Mouse (Mus musculus) forebrain, embryonic 10.5 days (tissue): Measurements from ENCODE around the gene Dnah6. TPM values are rescaled to one million over a fixed set of nuclear protein-coding genes. Genes with fewer than 3 reads are reported as not detected.

Source experiments
- DNase-seq: peaks from one replicate; pipeline ENCODE4 v3.0.0-alpha.2; 2017; ENCODE audit warnings: low spot score; ENCODE audit errors: extremely low spot score
- H3K27ac ChIP-seq: fragments of 300-500 bp; sonication (generic); 2 replicates; pipeline ENCODE4 v1.5.1; 2016; ENCODE audit warnings: mild to moderate bottlenecking
- H3K27me3 ChIP-seq: fragments of 300-500 bp; sonication (generic); 2 replicates; pipeline ENCODE4 v1.6.1; 2016; ENCODE audit warnings: mild to moderate bottlenecking; ENCODE audit not compliant: poor library complexity, severe bottlenecking
- H3K36me3 ChIP-seq: fragments of 300-500 bp; sonication (generic); replicated peaks from 2 replicates; pipeline ENCODE4 v1.6.1; 2016; ENCODE audit warnings: mild to moderate bottlenecking, moderate library complexity
- H3K4me1 ChIP-seq: fragments of 300-500 bp; sonication (generic); 2 replicates; pipeline ENCODE4 v1.6.1; 2016
- H3K4me3 ChIP-seq: fragments of 300-500 bp; sonication (generic); 2 replicates; pipeline ENCODE4 v1.5.1; 2016; ENCODE audit warnings: mild to moderate bottlenecking, moderate library complexity
- H3K9me3 ChIP-seq: fragments of 300-500 bp; sonication (generic); 2 replicates; pipeline ENCODE4 v1.6.1; 2016; ENCODE audit warnings: mild to moderate bottlenecking, moderate library complexity
- WGBS: fragments of 180-500 bp; shearing (Covaris S2); methylation state at CpG from one replicate; pipeline ENCODE4 v1.1.7; 2016; 5-methylcytosine and 5-hydroxymethylcytosine counted together
- polyA plus RNA-seq: library from polyadenylated mRNA; unstranded; fragments of >200 nt; fragmentation: Nextera tagmentation; extraction: Ambion mirVana; gene quantifications from 2 replicates; pipeline ENCODE4 v1.2.1, GENCODE M21; 2016

Gene Dnah6
- polyA plus RNA-seq, 1 experiment from 2014 or later: 0.05 TPM

- no peaks in the 10 kb centered on the region for H3K4me1 ChIP-seq
- no peak overlapping the region for H3K27ac ChIP-seq
- H3K27me3 ChIP-seq: no peaks in the 10 kb centered on the region
- no peaks in the 10 kb centered on the region for H3K9me3 ChIP-seq
- H3K4me3 ChIP-seq: no peak overlapping the region
- 86% methylated on average over 3 of the region's 3 CpGs for WGBS
- no peak for DNase-seq
- no peaks in the 10 kb centered on the region for H3K36me3 ChIP-seq
Measured at GRCm38 (mm10) chr6:73175156-73175555, 46.3 kb downstream of the Dnah6 start.

DNA sequence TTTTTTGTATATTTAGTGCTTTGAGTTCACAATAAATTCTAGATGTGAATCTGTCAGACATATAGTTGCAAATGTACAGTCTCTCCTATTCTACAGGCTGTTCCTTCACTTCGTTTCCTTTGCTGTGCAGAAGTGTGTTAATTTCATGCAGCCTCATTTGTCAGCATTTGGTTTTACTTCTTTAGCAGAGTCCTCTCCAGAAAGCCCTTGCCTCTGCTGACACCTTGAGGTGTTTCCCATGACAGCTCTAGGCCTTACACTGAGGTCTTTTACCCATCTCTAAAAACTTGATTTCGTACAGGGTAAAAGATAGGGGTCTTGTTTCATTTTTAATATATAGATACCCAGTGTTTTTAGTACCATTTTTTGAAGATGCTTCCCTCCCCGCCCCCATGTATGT, 54.2 kb downstream of the Dnah6 start:
- Histone ChIP-seq H3K36me3 (no peaks in the 10 kb centered on the region), H3K4me1 (no peaks in the 10 kb centered on the region), H3K4me3 (no peak overlapping the region), H3K27ac (no peak overlapping the region), H3K27me3 (no peaks in the 10 kb centered on the region), H3K9me3 (no peaks in the 10 kb centered on the region)
- DNase-seq: no peak
- 90% methylated on average over 3 of the region's 3 CpGs for WGBS

DNA sequence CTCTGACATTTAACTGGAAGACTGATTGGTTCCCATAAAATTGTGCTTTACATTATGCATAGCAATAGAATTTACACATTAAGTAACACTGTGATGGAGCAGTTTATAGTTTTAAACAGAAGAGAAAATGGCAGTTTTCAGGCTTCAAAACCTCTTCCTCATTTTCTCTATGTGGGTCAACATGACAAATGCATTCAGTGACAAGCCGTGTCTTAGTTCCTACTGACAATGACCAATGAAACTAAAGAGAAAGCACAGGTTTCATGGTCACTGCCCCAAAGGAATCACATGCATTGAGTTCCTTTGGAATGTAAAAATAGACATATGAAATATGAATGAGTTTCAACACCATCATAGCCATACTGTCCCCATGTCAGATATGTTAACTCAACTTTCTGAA, 58.5 kb downstream of the Dnah6 start:
- Histone ChIP-seq H3K27me3 (no peaks in the 10 kb centered on the region), H3K9me3 (no peaks in the 10 kb centered on the region), H3K36me3 (no peaks in the 10 kb centered on the region), H3K27ac (no peak overlapping the region), H3K4me1 (peaks cover 6% of the 10 kb centered on the region), H3K4me3 (no peak overlapping the region)
- DNase-seq: no peak
- WGBS: 94% methylated on average over 1 of the region's 1 CpGs

GRCm38 (mm10) chr6:73161338-73161737, 60.1 kb downstream of the Dnah6 start:
- Histone ChIP-seq H3K27ac (no peak overlapping the region), H3K4me1 (peaks cover 6% of the 10 kb centered on the region), H3K9me3 (no peaks in the 10 kb centered on the region), H3K36me3 (no peaks in the 10 kb centered on the region), H3K27me3 (no peaks in the 10 kb centered on the region), H3K4me3 (no peak overlapping the region)
- DNase-seq: no peak
- 75% methylated on average over 4 of the region's 4 CpGs for WGBS

DNA sequence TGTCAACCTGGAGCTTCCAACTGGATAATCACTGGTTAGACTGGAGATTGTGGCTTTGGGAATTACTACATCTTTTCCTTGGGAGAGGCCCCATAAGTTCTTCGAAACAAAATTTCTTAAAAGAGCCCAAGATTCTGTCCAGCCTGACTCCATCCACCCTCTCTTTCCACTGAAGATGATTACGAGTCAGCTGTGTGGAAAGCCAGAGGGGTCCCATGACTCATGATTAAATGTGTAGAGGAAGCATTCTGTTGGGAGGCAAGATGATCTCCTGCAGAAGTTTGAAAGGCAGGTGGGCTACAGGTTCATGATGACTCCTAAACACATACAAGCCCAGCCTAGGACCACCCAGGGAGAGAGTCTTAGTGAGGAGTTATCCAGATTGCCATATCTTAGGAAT, 66.0 kb downstream of the Dnah6 start:
- Histone ChIP-seq H3K36me3 (no peaks in the 10 kb centered on the region), H3K27me3 (no peaks in the 10 kb centered on the region), H3K9me3 (no peaks in the 10 kb centered on the region), H3K4me1 (no peaks in the 10 kb centered on the region), H3K27ac (no peak overlapping the region), H3K4me3 (no peak overlapping the region)
- no peak for DNase-seq
- WGBS: 88% methylated on average over 2 of the region's 2 CpGs

DNA sequence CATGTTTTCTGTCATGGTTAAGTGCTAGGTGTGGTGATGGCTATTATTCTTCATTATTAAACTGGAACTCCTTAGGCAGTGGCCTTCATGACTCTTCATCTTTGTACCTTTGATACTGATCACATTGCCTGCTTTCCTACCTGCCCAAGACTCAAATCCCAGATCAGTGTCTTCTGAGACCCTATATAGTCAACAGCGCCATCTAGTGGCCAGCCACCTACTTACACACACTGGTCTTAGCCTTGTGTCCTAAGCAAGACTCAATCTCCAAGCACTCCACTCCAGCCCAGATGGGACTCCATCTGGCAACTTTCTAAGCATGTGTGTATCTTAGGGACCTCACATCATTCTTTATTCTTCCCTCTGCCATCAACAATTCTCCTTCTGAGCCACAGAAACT, 67.8 kb downstream of the Dnah6 start:
- no peaks in the 10 kb centered on the region for H3K27me3 ChIP-seq
- no peaks in the 10 kb centered on the region for H3K36me3 ChIP-seq
- H3K9me3 ChIP-seq: no peaks in the 10 kb centered on the region
- H3K4me3 ChIP-seq: no peak overlapping the region
- no peaks in the 10 kb centered on the region for H3K4me1 ChIP-seq
- WGBS: 0% methylated on average over 1 of the region's 1 CpGs
- no peak overlapping the region for H3K27ac ChIP-seq
- peak; percentile 80 for DNase-seq

- WGBS: 88% methylated on average over 7 of the region's 7 CpGs
- H3K4me3 ChIP-seq: no peak overlapping the region
- H3K27ac ChIP-seq: no peak overlapping the region
- H3K36me3 ChIP-seq: no peaks in the 10 kb centered on the region
- no peaks in the 10 kb centered on the region for H3K4me1 ChIP-seq
- H3K9me3 ChIP-seq: no peaks in the 10 kb centered on the region
- no peak for DNase-seq
- H3K27me3 ChIP-seq: no peaks in the 10 kb centered on the region
Measured at GRCm38 (mm10) chr6:73143403-73143802, 78.0 kb downstream of the Dnah6 start.

DNA sequence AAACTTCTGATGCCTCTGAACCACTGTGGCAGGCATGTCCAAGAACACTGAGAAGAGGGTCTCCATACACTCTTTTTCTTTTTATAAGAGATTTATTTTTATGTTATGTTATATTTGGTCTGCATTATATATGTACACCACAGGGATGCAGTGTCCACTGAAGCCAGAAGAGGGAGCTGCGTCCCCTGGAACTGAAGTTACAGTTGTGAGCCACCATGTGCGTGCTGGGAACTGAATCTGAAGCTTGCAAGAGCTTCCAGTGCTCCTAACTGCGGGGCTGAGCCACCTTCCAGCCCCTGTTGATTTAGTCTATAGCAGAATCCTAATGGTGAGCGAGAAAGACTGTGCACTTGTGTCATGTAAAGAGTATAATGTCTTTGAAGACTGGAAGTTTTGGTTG, 78.7 kb downstream of the Dnah6 start:
- DNase-seq: no peak
- no peaks in the 10 kb centered on the region for H3K27me3 ChIP-seq
- H3K36me3 ChIP-seq: no peaks in the 10 kb centered on the region
- no peaks in the 10 kb centered on the region for H3K4me1 ChIP-seq
- H3K4me3 ChIP-seq: no peak overlapping the region
- WGBS: 96% methylated on average over 4 of the region's 4 CpGs
- no peak overlapping the region for H3K27ac ChIP-seq
- no peaks in the 10 kb centered on the region for H3K9me3 ChIP-seq

GRCm38 (mm10) chr6:73140836-73141235, 80.6 kb downstream of the Dnah6 start:
- Histone ChIP-seq H3K9me3 (no peaks in the 10 kb centered on the region), H3K36me3 (no peaks in the 10 kb centered on the region), H3K27me3 (no peaks in the 10 kb centered on the region), H3K27ac (no peak overlapping the region), H3K4me1 (no peaks in the 10 kb centered on the region), H3K4me3 (no peak overlapping the region)
- DNase-seq: no peak
- 85% methylated on average over 3 of the region's 3 CpGs for WGBS

- 54% methylated on average over 5 of the region's 5 CpGs for WGBS
- Histone ChIP-seq H3K36me3 (no peaks in the 10 kb centered on the region), H3K9me3 (no peaks in the 10 kb centered on the region), H3K4me1 (no peaks in the 10 kb centered on the region), H3K4me3 (no peak overlapping the region), H3K27ac (no peak overlapping the region), H3K27me3 (no peaks in the 10 kb centered on the region)
- DNase-seq: no peak
Measured at GRCm38 (mm10) chr6:73132784-73133183, 88.7 kb downstream of the Dnah6 start.

- WGBS: 87% methylated on average over 9 of the region's 9 CpGs
- no peaks in the 10 kb centered on the region for H3K36me3 ChIP-seq
- no peaks in the 10 kb centered on the region for H3K27me3 ChIP-seq
- H3K27ac ChIP-seq: no peak overlapping the region
- DNase-seq: no peak
- H3K4me3 ChIP-seq: no peak overlapping the region
- no peaks in the 10 kb centered on the region for H3K9me3 ChIP-seq
- H3K4me1 ChIP-seq: no peaks in the 10 kb centered on the region
Measured at GRCm38 (mm10) chr6:73127594-73127993, 93.9 kb downstream of the Dnah6 start.

DNA sequence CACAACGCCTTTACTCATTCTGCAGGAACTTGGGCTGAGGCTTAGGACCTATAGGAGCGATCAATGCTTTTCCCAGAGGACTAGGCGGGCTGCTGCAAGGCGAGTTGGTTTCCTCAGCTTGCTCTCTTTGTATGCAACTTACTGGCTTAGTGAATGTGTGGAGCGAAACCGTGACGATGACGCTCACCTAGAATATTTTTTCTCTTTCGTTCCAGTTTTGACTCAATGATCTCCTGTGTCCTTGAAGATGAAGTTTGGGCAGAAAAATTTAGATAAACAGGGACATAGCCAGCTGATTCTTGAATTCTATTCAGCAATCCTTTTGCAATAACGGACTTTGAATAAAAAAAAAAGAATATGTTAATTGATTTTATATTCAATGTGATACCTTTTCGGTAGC, 101.1 kb downstream of the Dnah6 start:
- H3K4me3 ChIP-seq: no peak overlapping the region
- no peaks in the 10 kb centered on the region for H3K9me3 ChIP-seq
- H3K36me3 ChIP-seq: no peaks in the 10 kb centered on the region
- WGBS: 88% methylated on average over 11 of the region's 11 CpGs
- H3K27ac ChIP-seq: no peak overlapping the region
- no peaks in the 10 kb centered on the region for H3K27me3 ChIP-seq
- no peaks in the 10 kb centered on the region for H3K4me1 ChIP-seq
- DNase-seq: no peak

DNA sequence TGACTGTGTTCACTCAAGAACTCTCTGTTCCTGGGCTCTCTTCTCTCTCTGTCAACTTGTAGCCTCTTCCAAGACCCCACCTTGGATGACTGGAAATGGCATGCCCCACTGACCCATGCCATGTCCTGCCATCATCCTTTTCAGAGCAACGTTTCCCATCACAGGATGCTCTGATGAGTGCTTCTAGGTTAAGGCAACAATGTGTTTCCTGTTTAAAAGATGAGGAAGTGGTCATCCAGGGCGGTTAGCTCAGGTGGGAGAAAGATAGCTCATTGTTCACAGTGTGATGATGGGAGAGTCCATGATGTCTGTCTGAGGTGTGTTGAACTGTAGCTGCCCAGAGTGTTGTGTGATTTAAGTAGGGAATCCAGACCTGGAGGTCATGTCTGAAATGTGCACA, 107.6 kb downstream of the Dnah6 start:
- no peak overlapping the region for H3K27ac ChIP-seq
- H3K27me3 ChIP-seq: no peaks in the 10 kb centered on the region
- WGBS: 79% methylated on average over 2 of the region's 2 CpGs
- no peaks in the 10 kb centered on the region for H3K9me3 ChIP-seq
- H3K4me1 ChIP-seq: no peaks in the 10 kb centered on the region
- no peak overlapping the region for H3K4me3 ChIP-seq
- H3K36me3 ChIP-seq: no peaks in the 10 kb centered on the region
- no peak for DNase-seq

- whole genome bisulfite sequencing: 89% methylated on average over 2 of the region's 2 CpGs
- no peak overlapping the region for H3K27ac ChIP-seq
Measured at GRCm38 (mm10) chr6:73113365-73113764, 108.1 kb downstream of the Dnah6 start.

More at GRCm38 (mm10) chr6:73113365-73113764, 108.1 kb downstream of the Dnah6 start:
- DNase-seq: no peak
- Histone ChIP-seq H3K36me3 (no peaks in the 10 kb centered on the region), H3K4me3 (no peak overlapping the region), H3K9me3 (no peaks in the 10 kb centered on the region), H3K4me1 (no peaks in the 10 kb centered on the region), H3K27me3 (no peaks in the 10 kb centered on the region)
